Mouse (Mus musculus) thymus, postnatal 36 days (tissue): ENCODE data around the gene Csf2rb2.
"Not testable (repeated sequence)": the region's sequence is repeated elsewhere in the genome, so short reads cannot be mapped to it uniquely, and the experiment has no call there.

Experiments used
- DNase-seq, 2 experiments: peaks; one replicate each; pipeline ENCODE4 v3.0.0; 2022; ENCODE audit warnings: mixed read lengths in 2 of 2

Csf2rb2 gene

DNA sequence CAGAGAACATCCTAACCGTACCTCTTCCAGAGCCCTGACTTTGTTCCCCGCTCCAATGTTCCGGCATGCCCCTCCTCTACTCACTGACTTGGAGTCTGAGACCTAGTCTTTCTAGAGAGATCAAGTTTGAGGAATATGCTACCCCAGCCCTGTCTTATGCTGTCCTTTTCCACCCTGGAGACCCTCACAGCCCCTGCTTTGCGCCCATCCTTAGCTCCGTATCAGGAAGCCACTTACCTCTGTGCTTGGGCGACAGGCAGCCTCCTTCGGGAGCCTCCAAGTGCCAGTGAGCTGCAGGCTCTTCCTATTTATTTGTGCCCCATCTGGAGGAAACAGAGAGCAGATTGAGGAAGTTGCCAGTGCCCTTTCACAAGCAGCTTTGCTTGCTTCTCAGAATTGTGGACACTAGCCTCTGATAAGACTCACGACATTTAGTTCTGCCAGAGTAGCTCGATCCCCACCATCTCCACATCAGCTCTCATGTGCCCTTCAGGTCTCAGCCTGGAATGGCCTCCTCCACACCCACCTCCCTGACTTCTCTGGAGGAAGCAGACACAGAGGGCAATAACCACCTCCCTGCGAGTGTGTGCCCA is at the start of gene Csf2rb2:
TSS of gene Csf2rb2 (minus strand) at position 381 of the 593 bp plus-strand sequence.
- DNase-seq: no peak

DNA sequence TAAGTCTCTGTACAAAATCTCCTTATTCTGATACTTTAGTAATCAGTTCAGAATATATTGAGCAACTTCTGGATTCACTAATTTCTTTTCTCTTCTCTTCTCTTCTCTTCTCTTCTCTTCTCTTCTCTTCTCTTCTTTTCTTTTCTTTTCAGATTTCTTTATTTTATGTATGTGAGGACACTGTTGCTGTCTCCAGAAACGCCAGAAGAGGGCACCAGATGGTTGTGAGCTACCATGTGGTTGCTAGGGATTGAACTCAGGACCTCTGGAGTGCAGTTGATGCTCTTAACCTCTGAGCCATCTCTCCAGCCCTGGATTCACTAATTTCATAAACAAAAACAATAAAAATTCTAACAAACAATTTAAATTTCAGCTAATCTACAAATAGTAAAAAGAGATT is 49.4 kb upstream of the Csf2rb2 start:
- peak; percentile 38 to 47 for DNase-seq

GRCm38 (mm10) chr15:78351586-78352165 is 46.2 kb upstream of the Csf2rb2 start:
- no peak for DNase-seq

DNA sequence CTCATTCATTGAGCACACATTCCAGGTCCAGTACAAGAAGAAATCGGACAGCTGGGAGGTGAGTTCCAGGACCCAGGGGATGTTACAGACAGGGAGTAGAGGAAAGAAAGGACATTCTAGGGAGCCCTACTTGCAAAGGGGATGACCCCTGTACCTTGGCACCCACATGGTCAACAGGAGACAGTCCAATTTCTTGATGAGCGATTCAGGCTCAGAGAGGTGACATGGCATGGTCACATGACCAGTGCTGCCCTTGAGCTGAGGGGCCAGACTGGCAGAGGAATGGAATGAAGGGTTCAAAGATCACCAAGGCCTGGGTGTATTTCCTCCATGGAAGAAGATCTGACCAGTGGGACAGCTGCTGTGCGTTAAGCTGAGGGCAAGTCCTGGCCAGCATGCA is 39.0 kb upstream of the Csf2rb2 start:
- no peak for DNase-seq

DNA sequence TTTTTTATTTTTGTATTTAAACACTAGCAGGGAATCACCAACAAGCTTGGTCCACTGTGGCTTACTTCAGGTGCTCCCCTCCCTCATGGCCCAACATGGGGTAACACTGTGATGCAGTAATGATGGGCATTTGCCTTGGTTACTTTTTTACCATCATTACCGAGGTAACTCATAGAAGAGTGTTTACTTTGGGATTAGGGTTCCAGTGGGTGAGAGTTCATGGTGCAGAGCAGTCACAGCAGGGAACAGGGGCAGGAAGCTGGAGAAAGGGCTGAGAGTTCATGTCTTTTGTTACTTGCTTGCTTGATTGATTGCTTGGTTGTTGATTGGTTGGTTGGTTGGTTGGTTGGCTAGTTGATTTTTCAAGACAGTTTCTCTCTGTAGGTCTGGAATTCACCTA is 38.2 kb upstream of the Csf2rb2 start:
- no peak for DNase-seq

GRCm38 (mm10) chr15:78340919-78341318 is 35.4 kb upstream of the Csf2rb2 start:
- not testable (repeated sequence) for DNase-seq

DNA sequence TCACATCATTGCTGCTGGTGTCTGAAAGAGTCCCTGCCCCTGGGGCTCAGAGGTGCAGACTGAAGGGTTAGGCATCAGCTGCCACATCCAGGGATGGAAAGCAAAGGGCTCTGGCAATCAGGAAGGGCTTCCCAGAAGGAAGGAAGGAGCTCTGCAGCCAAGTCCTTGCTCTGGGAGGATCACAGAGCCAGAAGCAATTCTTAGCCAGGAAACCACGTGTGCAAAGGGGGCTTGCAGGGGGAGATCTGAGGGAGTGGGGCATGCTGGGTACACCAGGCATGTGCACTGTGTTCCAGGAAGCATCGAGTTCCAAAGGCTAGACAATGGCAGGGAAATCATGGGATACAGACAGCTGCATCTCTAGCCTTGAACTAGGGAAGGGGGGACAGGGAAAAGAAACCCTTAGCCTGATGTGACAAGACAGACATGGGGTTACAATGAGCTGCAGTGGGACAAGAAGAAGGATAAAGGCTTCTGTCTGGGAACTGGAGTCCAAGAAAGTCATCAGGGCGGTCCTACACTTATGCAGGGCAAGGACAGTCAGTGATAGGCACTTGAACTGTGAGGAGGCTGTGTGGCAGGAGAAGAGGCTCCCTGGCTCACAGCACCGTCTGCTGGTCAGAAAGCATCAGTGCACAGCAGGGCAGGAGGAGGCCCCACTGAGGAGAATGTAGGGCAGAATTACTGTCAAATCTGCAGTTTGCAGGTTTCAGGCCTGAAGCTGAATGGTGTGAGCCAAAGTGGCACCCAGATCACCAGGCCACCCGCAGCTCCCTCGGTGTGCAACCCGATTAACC is 34.3 kb upstream of the Csf2rb2 start:
- DNase-seq: peak; percentile 26 to 30

DNA sequence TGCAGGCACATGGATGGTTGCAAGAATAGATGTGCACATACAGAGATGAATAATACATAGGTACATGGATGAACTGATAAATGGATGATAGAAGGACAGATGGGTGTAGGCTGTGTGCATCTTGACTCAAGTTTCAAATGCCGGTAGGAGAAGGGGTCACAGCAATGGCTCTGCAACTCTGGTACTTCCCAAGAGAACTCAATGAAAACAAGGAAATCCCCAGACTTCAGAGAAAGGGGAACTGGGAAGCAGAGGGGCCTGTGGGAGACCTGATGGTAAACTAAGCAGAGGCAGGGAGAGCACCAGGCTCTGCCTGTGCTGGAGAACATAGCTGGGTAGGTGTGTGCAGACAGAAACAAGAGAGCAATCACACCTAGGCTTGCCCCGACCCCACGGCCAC is 28.9 kb upstream of the Csf2rb2 start:
- DNase-seq: no peak

DNA sequence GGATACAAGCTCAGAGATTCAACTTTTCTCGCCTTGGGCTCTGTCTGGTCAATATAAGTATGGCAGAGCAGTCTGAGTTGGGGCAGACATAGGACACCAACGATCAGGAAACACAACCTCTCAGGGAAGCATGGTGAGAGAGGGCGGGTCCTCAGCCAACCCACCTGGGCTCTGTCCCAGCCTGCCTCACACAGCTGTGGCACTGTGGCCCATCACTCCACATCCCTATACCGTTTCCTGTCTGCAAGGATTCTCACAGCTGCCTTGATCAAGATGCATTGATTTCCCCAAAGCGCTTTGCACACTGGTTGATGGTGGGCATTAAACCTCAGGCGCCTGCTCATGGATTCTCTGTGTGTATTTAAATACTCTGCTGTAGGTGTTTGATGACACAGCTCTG is 27.5 kb upstream of the Csf2rb2 start:
- DNase-seq: peak; percentile 8 to 29

DNA sequence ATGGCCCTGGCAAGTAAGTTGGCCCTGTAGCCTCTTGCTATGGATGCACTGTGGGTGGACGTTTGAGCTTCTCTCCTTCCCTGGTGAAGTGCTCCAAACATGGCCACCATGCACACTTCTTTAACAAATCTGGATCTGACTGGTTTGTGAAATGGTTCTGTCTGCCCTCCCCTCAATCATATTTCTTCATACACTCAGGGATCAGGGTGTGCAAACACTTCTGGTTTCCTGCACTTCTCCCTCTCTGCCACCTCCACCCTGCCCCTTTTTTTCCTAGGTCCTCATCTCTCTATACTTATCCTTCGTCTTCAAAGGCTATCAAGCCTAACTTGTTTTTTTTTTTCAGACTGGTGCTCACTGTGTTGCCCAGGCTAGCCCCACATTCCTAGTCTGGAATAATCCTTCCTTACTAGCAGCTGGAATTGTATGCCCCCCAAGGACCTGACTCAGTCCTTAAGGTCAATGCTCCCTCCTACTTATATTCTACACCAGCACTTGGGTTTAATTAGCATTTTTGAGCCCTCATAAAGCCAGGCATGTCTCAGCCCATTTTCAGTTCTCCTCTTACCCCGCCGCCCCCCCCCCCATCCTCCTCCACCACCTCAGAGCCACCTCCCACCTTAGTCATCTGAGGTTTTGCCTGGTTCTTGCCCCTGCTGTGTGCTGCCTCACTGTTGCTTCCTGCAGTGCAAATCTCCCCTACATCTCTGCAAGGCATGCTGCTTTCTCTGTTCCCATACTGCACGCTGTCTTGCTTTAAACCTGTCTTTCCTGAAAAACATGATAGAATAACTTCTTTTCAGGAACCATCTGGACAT is 26.2 kb upstream of the Csf2rb2 start:
- no peak for DNase-seq

- DNase-seq: no peak
Measured at GRCm38 (mm10) chr15:78330706-78331105, 25.2 kb upstream of the Csf2rb2 start.

GRCm38 (mm10) chr15:78329972-78330371 is 24.5 kb upstream of the Csf2rb2 start:
- not testable (repeated sequence) for DNase-seq

DNA sequence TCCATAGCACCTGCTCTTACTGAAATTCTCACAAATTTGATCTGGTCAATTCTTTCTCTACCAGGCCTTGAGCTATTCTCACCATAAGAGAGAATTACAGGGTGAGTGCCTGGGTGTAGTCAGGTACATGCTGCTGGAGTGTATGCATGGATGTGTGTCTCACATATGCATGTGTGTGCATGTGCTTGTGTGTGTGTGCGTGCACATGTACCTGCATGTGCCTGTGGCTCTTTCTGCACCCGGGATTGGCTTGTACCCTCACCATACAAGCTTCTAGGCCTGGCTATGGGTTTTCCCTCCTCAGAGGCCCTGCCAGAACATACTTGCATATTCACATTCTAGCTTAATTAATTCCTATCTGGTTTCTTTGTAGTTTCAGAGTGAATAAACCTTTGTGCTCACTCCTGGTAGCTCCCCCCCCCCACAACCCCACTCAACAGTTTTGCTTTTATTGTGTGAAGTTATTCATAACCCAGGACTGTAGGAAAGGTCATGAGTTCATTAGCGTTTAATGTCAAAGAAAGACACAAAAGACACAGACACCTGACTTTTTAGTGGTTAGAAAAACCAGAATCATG is 23.1 kb upstream of the Csf2rb2 start:
- no peak for DNase-seq

DNA sequence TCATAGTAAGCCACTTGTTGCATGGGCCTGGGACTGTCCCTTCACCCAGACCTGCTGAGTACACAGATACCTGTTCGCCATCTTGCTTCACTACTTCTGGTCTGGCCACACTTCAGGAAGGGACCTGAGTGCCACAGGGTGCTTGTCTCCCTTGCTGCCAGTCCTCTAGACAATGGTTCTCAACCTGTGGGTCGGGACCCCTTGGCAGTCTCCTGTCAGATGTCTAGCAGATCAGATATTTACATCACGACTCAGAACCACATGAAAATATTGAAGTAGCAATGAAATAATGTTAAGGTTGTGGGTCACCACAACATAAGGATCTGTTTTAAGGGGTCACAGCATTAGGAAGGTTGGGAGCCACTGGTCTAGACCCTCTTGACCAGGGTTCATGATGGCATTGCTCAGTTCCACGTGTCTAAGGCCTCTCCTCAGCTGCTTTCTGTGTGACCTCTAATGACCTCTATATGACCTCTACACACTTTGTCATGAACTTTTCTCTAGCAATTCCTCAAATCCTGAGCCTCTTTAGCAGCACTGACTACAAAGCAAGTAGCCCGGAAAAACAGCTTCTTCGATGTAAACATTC is 22.3 kb upstream of the Csf2rb2 start:
- DNase-seq: not testable (repeated sequence)

DNA sequence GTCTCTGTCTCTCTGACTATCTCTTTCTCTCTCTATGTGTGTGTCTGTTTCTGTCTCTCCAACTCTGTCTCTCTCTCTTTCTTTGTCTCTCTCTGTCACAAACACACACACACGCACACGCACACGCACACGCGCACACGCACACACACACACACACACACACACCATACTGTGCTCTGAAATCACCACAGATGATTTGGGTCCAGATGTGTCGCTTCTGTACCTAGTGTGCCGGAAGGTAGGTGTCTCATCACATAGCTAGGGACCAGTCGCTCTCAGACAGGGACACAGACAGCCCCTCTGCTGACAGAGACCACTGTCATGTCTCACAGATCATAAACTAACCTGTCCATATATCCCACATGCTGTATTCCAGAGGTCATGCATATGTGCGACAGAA is 21.2 kb upstream of the Csf2rb2 start:
- no peak for DNase-seq

DNA sequence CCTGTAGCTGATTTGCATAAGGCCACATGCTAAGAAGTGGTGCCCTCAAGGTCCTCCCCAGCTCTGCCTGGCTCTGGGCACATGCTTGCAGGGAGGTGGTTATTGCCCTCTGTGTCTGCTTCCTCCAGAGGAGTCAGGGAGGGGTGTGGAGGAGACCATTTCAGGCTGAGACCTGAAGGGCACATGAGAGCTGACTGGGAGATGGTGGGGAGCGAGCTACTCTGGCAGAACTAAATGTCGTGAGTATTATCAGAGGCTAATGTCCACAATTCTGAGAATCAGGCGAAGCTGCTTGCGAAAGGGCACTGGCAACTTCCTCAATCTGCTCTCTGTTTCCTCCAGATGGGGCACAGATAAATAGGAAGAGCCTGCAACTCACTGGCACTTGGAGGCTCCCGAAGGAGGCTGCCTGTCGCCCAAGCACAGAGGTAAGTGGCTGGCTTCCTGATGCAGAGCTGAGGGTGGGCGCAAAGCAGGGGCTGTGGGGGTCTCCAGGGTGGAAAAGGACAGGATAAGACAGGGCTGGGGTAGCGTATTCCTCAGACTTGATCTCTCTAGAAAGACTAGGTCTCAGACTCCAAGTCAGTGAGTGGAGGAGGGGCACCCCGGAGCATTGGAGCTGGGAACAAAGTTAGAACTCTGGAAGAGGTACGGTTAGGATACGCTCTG is 20.3 kb upstream of the Csf2rb2 start, which contains the start of gene Csf2rb:
TSS of gene Csf2rb (plus strand) at position 82 of the 669 bp plus-strand sequence.
- no peak for DNase-seq

DNA sequence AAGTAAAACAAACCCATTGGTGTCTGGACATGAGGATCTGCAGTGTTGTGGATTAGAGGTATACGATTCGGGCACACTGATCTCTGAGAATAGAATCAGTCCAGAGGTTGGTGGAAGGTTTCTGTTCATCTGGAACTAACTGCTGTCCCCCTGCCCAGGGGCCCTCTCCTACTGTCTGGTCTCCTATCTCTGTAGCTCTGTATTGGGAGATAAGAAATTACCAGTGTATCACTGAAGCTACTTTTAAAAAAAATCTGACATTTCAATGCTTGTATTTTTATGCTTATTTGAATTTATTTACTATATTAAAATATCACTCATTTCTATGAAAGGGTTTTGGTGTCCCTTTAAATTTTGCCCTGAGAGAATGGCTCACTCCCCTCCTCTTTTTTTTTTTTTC is 18.8 kb upstream of the Csf2rb2 start:
- no peak for DNase-seq

GRCm38 (mm10) chr15:78323366-78323765 is 17.8 kb upstream of the Csf2rb2 start:
- no peak for DNase-seq

DNA sequence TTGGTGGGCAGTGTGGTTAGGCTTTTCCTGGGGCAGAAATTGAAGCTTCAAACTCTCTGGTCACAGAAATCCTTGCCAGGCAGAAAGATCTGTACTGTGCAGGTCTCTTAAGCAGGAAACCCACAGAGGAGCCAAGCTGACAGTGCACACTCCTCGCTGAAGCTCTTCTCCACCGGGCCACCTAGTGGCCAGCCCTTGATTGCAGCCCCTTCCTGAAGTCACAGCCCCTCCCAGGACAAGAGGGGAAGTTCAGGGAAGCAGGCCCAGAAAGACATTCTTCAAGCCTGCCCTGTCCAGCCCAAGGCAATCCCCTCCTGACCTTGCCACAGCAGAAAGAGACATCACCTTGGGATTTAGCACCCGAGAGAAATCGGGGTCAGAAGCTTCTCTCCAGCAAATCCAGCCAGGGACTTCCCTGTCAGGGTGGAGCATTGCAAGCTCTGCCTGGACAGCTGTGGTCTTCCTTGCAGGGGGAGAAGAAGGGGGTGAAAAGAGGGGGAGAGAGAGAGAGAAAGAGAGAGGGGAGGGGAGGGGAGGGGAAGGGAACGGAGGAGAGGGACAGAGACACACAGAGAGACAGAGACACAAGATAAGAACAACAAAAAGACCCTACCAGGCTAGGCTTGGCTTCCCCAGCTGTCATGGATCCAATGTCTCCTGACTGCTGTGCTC is 15.4 kb upstream of the Csf2rb2 start:
- DNase-seq: peak; percentile 55

GRCm38 (mm10) chr15:78318338-78319171 is 13.0 kb upstream of the Csf2rb2 start:
- DNase-seq: not testable (repeated sequence)
